Mouse (Mus musculus): ENCODE results near the gene Utp14a.
"Not testable (repeated sequence)": the region's sequence is repeated elsewhere in the genome, so short reads cannot be mapped to it uniquely, and the experiment has no call there.

Gene Utp14a

DNA sequence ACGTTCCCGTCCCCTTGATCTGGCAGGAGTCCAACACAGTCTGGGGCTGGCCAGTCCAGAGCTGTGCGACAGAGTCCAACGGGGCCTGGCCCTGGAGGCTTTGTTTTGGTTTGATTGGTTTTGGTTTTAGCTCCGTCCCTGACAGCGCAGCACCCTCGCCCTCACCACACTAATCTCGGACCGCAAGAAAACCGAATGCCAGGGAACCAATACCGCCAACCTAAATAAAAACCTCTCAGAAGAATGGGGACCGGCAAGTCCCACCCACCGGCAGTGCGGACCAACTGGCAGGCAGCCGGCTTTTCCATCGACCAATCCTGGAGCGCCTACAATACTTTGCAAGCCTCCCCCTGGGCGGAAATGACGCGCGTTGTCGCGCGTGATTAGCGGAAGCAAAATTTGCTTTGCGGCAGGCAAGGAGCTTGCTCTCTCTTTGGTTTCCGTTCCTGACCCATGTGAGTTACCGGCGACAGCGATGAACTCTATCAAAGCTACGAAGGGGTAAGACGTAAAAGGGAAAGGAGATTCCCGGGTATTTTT is at the start of gene Utp14a:
TSS of gene Utp14a (plus strand) at position 395 of the 540 bp plus-strand sequence.
- DNase-seq (ENCODE audit: low spot score in 2 of 2) = peak; percentile 76 to 89

DNA sequence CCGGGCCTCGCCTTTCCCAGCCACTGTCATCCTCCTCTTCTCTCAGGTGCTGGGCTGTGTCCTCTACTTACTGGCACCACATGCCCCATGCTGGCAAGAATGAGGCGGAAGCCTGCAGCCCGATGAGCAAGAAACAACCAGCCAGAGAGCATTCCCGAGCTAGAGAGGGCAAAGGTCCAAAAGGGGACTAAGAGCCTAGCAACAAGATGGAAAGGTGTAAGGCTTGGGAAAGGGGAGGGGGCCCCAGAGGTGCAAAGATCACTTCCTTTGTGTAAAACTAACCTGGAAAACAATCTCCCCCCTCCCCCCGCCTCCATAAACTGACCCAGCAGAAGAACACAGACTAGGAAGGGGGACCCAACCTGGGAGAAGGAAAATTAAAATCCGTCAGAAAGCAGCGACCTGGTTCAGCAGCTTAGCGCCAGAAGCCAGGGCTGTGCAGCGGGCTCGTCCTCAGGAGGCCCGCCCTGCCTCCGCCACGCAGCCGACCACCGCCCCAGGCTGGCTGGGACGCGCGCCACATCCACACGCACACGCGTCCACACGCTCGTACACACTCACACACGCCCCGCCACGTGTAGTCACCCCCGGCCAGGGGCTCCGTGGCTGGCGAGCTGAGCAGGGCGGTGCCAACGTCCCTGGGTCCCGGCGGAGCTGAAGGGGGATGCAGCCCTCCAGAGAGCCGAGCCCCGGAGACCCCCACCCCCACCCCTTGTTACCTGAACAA is 48.7 kb upstream of the Utp14a start:
- peak in 1 of 2 experiments; percentile 12 for DNase-seq (ENCODE audit: low spot score in 2 of 2)

DNA sequence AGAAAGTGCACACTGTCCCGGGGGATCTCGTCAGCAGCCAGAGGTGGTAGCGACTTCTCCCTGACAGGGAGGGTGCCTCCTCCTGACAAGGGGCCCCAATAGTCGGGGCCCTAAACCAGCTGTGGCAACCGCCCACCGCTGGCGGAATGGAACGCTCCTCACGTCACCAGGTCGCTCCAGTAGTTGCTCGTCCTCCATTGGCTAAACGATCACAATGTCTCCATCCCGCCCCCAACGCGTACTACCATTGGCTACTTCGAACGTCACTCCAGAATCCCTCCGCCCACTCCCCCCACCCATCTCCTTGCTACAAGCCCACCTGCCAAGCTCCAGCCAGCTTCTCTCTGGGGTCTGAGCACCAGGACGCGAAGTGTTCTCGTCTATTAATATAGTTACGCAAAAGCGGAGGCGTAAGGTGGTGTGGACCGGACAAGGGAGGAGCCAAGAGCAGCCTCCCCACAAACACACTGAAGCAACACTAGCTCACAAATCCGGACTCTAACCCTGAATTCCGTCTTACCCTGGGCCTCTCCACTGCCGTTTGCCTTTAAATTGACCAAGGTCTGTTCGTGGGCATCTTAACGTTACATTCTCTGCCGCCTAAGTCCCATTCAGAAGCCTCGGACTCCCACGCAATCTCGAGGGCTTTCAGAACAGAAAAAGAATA is 48.0 kb upstream of the Utp14a start, which contains the start of gene Zdhhc9:
TSS of gene Zdhhc9 (minus strand) at position 360 of the 667 bp plus-strand sequence.
- peak; percentile 67 to 71 for DNase-seq (ENCODE audit: low spot score in 2 of 2)

GRCm38 (mm10) chrX:48209746-48210145 is 46.9 kb upstream of the Utp14a start:
- not testable (repeated sequence) for DNase-seq (ENCODE audit: low spot score in 2 of 2)

DNA sequence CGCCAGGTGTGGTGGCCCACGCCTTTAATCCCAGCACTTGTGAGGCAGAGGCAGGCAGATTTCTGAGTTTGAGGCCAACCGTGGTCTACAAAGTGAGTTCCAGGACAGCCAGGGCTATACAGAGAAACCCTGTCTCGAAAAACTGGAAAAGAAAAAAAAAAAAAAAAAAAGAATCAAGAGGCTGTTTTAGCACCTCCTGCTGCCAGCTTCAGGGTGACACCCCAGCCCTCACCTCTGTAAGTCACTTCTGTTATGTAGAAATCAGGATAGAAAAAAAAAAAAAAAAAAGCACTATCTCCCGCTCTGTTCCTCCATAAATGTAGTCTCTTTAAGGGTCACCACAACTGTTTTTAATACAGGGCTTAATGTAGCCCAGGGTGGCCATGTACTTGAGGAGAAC is 37.2 kb upstream of the Utp14a start:
- no peak for DNase-seq (ENCODE audit: low spot score in 2 of 2)

DNA sequence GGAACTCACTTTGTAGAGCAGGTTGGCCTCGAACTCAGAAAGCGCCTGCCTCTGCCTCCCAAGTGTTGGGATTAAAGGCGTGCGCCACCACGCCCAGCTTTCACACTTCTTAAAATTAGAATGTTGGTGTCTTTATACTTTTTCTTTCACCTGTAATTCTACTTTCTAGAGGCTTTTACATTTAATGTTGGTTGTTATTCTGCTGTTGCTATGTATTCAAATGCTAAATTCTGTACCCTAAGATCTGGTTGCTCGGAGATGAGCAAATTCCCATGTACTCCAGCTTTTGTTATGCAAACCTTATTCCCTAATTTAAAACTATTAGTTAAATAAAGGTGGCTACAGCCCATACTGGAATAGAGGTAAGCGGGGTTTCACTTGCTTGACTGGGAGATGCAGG is 34.0 kb upstream of the Utp14a start:
- no peak for DNase-seq (ENCODE audit: low spot score in 2 of 2)

DNA sequence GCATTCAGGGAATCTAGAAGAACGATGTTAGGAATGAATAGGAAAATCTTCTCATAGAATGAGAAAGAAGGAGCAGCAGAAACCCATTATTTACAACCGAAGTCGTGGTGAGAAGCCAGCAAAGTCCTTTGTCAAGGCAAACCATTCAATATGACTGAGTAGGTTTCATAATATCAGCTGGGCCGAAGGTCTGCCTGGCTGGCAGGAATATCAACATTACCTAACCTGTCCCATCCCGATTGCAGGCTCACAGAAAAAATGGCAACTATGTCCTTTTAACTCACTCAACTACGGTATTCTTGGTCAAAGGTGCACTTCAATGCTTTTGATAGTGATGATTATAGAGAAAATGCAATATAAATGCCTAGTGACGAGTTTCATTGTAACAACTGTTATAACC is 30.4 kb upstream of the Utp14a start:
- DNase-seq (ENCODE audit: low spot score in 2 of 2) = no peak

DNA sequence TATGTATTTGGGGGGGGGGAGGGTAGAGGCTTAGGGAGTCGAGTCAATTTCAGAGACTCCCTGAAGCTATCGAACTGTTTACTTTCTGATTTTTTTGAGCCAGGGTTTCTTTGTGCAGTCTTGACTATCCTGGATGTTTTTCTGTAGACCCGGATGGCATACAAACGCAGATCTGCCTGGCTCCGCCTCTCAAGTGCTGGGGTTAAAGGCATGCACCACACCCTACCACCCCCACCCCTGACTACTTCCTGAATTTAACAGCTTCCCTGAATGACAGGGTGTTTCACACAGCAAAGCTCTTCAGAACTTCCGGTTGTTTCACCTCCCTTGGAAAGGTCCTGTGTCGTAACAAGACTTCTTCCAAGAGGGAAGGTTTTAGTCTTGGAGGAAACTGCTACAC is 22.2 kb upstream of the Utp14a start:
- DNase-seq (ENCODE audit: low spot score in 2 of 2) = peak; percentile 9 to 12

DNA sequence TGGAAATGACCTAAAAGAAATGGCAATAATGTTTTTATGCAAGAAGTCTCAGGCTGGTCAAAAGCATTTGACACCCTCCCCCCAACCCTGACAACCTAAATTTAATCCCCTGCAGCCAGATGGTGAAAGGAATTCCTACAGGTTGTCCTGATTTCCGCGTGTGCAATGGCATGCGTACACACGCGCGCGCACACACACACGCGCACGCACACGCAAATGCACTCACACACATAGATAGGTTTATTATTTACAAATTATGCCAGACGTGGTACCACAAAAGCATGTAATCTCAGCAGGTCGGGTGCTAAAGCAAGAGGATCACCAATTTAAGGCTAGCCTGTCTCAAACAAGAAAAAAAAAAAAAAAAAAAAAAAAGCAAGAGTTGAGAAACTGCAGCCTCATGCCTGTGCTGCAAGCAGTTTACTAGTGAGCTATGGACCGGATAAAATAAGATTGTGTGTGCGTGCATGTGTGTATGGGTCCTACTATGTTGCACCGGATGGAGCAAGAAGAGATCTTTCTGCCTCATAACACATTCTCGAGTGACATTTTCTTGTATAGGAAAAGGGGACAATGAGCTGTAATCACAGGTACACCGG is 733 bp upstream of the Utp14a start:
- no peak for DNase-seq (ENCODE audit: low spot score in 2 of 2)

GRCm38 (mm10) chrX:48257011-48257410 is 349 bp downstream of the Utp14a start:
- no peak for DNase-seq (ENCODE audit: low spot score in 2 of 2)

DNA sequence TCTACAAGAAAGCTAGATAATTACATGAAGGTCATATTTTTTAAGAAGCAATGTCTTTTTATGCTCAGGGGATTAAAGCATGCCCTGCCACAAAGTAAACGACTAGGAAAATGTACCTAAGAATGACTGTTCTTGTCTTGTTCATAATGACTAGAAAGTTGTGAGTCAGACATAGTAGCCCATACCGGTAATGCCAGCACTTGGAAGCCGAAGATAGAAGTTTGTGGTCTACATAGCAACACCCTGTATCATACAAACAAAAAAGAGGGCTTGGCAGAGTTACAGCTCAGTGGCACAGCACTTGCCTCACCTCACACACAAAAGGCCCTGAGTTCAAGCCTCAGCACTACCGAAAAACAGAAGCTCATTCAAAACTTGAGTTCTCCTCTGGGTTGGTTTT is 15.0 kb downstream of the Utp14a start:
- no peak for DNase-seq (ENCODE audit: low spot score in 2 of 2)

DNA sequence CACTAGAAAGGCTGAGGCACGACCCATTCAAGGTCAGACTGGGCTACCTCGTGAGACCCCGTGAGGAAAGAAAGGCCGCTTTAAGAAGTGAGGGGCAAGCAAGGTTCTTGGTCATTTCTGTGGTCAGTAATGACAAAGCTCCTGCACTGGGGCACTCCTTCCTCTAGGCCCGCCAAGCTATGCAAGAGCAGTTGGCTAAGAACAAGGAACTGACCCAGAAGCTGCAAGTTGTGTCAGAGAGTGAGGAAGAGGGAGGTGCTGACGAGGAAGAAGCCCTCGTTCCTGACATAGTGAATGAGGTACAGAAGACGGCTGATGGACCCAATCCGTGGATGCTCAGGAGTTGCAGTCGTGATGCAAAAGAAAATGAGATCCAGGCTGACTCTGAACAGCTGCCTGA is 18.0 kb downstream of the Utp14a start:
- DNase-seq (ENCODE audit: low spot score in 2 of 2) = no peak

- peak in 1 of 2 experiments; percentile 45 for DNase-seq (ENCODE audit: low spot score in 2 of 2)
These were observed 21.4 kb downstream of the Utp14a start for GRCm38 (mm10) chrX:48278103-48278502.

- peak; percentile 67 to 69 for DNase-seq (ENCODE audit: low spot score in 2 of 2)
These were observed 27.8 kb downstream of the Utp14a start for GRCm38 (mm10) chrX:48284386-48285005.

DNA sequence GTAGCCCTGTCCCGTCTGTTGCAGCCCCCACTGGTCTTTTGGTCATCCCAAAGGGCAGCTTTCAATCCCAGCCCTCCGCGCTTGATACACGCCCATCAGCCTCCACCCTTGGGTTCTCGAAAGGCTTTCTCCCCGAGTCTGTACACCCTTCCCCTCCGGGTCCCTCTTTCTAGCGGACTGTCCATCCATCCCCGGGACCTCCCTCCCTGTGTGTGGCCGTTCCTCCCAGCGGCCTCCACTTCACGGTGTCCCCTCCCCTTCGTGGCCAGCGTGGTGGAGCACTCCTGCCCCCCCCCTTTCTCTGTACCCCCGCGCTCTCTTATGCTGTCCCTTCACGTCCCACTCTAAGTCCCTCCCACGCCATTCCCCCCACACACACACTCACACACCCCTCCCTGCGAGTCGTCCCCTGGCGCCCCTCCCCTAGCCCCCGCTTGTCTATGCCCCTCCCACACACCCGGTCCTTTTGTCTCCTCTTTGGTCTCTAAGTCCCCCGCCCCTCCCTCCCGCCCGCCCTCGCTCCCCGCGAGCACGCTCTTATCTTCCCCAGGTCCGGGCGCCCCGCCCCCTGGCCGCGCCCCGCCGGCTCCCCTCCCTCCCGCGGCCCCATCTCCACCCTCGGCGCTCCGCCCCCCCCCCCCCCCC is 28.5 kb downstream of the Utp14a start:
- DNase-seq (ENCODE audit: low spot score in 2 of 2) = peak in 1 of 2 experiments; percentile 56

GRCm38 (mm10) chrX:48285651-48286021 is 29.0 kb downstream of the Utp14a start:
- peak; percentile 50 to 55 for DNase-seq (ENCODE audit: low spot score in 2 of 2)

- no peak for DNase-seq (ENCODE audit: low spot score in 2 of 2)
These were observed 29.8 kb downstream of the Utp14a start for GRCm38 (mm10) chrX:48286488-48286887.

DNA sequence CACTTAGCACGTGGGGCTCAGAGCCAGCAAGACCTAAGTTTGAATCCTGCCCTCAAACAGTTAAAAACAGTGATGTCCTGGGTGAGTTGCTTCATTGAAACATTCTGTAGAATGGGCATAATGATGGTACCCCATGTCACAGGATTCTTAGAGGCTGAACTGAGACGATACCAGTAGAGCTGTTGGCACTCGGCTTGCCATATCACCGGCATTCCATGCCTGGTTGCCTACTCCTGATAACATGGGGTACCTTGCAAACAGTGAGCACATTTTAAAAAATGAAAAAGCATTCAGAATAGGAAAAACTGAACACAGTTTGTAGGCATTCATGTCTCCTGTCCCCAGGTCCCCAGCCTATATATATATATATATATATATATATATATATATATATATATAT is 31.3 kb downstream of the Utp14a start:
- no peak for DNase-seq (ENCODE audit: low spot score in 2 of 2)

DNA sequence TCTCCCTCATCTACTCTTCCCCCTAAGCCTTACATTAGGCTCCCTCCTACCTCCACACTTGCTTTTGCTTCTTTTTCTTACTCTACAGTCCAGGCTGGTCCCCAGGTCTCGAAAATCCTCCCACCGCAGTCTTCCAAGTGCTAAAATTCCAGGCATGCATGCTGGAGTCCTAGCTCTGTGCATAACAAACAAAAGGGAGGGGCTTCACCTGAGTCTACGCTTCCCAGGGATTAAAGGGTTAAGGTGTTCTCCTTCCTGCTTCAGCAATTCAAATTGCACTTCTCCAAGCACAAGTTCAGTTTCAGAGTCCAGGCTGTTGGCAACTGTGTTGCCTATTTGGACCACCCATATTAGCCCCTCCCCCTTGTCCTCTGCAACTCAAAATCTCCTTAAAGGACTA is 34.8 kb downstream of the Utp14a start:
- no peak for DNase-seq (ENCODE audit: low spot score in 2 of 2)

GRCm38 (mm10) chrX:48305356-48305755 is 48.7 kb downstream of the Utp14a start:
- no peak for DNase-seq (ENCODE audit: low spot score in 2 of 2)

- no peak for DNase-seq (ENCODE audit: low spot score in 2 of 2)
These were observed 54.2 kb downstream of the Utp14a start for GRCm38 (mm10) chrX:48310706-48311517.

Measured in spleen, postnatal 14 days (tissue).